Mouse (Mus musculus): ENCODE results near the gene Mcu.
A peak's percentile ranks its signal among the peaks of the same experiment; 100 is the strongest.

Gene Mcu

DNA sequence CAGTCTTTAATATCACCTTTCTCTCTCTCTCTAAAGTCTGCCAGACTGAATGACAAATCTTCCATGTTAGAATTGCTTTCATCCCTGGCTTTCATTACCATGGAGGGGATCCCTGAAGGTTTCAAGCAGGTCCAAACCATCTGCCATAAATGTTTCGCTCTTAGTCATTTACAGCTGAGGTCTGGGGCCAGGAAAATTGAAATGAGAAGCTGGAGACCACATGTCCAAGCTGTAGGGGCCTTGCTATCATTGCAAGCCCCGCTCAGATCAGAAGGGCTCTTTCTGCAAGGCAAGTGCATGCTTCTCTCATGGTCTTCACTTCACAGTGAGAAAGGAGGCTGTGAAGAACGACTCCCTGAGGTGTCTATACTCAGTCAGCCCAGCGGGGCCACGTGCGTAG, 132.2 kb downstream of the Mcu start:
- no peak for DNase-seq

DNA sequence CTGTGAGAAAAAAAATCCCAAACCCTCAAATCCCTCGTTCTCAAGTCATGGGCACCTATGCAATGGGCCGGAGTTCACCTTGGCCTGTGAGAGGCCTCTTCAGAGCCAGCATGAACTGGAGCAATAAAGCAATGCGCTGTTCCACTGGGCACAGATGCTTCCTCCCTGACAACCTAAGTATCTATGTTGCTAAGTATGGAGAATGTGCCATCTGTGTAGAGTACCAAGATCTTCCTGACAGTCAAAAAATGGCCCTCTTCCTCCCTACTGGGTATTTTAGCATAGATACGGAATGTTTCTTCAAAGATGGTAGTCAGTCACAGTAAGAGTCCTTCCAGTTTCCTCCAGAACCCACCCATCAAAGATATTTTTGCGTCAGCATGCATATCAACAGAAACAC, 135.1 kb downstream of the Mcu start:
- no peak for DNase-seq

DNA sequence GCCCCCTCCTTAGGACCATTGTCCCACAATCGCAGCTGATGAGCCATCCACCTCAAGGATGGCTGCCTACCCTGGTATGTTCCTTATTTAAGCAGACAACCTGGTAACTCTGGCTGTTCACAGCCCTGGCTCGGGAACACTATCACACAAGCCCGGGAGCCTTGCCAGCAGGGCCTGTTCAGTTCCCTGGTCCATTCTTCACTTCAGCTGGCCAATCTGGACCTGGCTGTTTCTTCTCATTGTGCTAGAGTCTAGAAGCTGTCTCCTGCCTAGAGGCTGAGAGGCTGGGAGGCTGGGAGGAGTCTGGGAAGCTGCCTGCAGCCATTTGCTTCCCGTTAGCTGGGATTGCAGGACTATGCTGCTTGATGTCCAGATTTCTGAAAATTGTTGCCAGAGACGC, 146.0 kb downstream of the Mcu start:
- peak; percentile 75 to 79 for DNase-seq

DNA sequence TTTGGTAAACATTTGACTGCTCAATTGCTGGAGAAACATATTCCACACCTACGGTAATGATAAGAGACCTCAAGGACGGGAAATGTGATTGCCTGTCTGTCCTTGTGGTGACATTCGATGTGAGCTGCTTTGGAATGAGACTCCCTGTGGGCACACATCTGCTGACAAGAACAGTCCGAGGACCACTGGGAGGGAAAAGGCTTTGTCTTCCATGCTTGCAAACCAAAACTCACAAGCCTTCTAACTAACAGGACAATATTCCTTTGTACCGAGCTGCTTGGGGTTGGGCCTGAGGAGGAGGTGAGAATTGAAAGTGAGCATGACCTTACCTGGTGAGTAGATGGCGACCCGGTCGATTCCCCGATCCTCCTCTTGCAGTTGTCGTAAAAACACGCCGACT, 149.2 kb downstream of the Mcu start:
- no peak for DNase-seq

DNA sequence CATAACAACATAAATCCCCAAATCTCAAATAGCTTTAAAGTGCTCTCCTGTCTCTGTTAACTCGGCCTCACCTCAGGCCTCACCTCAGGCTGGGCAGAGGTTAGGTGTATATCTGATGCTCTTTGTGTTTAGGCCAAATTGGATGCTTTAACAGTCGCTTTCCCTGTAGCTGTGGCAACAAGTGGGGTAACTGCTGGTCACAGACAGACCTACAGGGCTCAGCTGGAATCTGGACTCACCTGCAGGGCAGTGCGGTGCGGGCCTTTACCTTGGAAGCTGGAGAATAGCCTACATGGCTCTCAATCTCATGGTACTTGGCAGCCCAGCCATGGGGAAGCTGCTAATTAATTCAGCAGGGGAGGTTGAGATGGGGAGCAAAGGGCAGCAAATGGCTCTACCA, 149.9 kb downstream of the Mcu start:
- no peak for DNase-seq

DNA sequence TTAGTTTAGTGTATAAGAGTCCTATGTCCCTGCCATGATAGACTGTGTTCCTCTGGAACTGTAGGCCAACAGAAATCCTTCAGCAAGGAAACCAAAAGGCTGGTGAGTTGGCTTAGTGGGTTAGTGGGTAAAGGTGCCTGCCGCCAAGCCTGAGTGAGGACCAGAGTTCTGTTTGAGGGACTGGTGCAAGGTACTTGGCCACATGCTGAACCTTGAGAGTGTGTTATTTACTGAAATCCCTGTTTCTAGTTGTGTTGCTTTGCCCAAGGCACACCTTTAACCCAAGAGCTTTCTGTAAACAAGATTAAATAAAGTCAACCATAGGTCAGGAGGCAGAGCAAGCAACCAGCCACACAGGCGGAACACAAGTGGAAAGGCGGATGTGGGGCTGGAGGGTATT, 150.9 kb downstream of the Mcu start:
- no peak for DNase-seq

DNA sequence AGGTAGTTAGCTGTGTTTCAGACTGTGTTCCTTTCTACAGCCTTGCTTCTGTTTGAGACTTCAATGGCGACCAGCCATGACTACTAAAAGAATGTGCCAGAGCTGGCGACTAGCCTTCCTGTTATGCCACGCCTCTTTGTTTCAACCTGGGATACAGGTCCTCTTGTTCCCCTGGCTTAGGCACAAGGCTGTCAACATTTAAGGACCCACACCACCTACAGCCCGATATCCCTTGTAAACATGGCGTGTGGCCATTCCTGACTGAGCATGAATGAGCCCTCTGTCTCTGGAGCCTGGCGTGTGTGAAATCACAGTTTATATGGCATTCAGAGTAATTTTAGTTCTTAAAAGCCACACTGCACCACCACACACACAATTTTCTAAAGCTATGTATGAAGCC, 154.2 kb downstream of the Mcu start:
- no peak for DNase-seq

DNA sequence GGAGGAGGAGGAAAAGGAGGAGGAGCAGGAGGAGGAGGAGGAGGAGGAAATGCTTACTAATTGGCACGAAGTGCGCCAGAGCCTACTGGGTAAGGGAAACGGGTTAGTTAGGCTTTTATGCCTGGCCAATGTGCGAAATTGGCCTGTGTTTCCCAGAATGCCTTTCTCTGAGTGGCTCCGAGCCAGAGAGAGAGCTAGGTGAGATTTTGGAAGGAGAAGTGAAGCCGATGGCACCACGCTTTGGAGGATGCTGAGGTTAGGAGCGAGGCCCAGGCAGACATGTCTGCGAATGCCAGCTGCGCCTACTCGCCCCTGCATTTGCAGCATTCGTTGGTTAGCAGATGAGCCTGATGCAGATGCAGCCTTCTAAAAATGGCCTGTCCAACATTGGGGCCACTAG, 156.7 kb downstream of the Mcu start:
- peak; percentile 40 to 43 for DNase-seq

DNA sequence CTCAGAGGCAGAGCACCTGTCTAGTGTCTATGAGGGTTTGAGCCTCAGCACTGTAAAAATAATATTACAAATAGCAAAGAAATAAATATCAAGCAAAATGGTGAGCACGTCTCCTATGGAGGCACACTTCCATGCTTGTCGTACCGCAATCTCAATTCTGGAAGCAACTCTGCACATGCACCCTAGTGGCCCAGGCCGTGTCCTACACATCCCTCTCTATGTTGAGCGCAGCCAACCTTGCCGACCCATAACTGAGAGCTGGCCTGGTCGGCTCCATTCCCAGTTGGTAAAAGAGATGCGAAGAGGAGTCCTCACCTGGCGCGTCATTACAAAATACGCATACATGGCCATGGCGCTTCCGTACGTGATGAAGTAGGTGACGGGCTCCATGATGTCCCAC, 161.9 kb downstream of the Mcu start:
- DNase-seq, result no peak

DNA sequence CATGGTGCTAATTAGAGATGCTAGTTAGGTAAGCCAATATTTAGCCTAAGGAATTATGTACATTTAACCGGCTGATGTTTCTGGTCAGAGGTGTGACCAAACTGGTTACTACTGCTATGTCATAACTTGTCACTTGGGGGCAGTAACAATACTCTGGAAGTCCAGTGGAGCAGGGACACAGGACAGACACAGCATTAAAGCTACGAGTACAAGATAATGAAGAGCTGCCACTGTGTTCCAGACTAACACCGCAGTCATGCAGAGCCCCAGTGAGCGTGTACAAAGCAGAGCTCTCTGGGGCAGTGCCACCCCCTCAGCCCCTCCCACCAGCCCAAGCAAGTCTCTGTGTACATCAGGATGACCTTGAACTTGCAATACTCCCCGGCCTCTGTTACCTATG, 164.7 kb downstream of the Mcu start:
- peak in 1 of 2 experiments; percentile 29 for DNase-seq

DNA sequence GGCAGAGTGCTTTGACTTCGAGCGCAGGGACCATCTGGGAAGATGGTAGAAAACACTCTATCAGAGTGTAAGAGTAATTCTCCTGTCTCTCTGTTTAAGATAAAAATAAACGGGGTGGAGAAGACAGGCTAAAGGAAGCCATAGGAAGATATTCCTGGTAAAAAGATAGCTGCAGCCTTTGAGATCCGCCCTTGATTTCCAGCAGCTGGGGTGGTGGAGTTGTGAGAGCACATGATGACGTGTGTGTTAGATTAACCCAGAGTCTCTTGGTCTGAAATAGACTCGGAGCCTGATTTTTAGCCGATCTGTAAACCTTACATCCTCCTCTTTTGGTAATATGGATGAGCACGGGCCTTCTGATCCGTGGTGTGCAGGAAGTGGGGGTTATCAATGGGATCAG, 168.9 kb downstream of the Mcu start:
- DNase-seq, result no peak

DNA sequence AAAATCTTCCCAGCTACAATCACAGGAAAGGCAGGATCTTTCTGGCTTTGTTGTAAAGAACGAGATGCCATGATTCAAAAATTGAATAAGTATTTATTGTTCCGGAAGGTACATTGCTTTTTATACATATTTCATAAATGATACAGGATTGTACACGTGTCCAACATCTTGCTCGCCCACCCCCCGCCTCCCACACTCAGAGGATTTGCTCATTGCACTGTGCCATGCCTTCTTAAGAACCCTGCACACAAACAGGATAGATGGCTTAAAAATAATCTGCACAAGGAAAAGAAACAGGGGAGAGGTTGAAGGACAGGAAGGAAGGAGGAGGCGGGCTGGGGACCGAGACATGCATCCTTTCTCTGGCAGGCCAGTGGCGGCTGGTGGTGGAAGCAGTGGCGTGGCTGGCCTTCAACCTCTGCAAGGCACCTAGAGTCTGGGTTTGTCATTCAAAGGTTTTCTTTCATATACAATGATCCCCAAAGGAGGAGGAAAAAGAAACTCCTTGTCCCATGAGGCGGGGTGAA, 169.5 kb downstream of the Mcu start:
- no peak for DNase-seq

DNA sequence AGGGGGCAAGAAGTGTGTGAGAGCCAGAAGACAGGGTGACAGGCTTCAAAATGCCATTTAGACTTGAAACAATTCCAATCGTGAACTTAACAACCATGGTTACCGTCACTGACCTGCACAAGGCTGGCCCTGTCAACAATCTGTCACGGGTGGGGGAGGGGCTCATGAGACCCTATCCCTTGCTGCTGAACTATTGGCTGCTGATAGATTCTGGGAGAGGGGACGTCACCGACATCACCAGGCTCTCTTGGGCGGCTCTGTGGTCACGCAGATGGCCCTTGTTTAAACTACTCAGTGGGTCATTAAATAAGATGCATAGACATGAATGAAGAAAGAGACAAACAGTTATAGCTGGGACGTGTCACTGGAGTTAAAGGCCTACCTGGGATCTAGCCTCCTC, 171.9 kb downstream of the Mcu start:
- DNase-seq, result no peak

DNA sequence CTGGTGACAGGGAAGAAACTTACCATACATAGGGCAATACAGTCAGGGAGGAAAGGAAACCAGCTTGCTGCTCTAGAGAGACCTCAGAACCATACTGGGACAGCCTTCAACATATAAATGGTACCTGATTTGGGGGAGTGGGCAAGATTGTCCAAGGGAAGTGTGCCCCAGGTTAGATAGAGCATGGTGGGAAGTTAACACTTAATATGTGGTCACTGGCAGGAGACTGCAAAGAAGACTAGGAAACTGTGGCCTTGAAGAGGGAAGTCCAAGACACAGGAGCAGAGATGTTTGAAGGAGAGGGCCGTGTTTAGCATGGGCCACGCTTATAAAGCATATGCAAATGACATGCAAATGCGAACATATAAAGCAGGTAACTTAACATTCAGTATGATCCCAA, 172.4 kb downstream of the Mcu start:
- DNase-seq, result no peak

DNA sequence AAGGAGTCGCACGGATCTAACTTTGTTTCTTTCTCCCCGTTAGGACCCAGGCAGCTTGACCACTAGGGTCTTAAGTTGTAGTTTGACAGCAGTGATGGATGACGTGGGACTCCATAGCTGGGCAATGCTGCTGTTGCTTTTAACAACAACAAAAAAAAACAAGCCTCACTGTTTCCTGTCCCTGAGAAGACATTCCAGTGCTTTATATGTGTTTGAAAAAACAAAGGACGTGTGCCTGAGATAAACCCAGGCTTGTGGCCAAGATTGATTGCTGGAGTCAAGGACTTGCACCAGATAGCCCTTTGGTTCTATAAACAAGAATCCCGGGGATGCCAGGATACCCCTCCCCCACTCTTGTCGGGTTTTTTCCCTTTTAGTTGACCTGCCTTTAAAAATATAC, 173.3 kb downstream of the Mcu start:
- no peak for DNase-seq

DNA sequence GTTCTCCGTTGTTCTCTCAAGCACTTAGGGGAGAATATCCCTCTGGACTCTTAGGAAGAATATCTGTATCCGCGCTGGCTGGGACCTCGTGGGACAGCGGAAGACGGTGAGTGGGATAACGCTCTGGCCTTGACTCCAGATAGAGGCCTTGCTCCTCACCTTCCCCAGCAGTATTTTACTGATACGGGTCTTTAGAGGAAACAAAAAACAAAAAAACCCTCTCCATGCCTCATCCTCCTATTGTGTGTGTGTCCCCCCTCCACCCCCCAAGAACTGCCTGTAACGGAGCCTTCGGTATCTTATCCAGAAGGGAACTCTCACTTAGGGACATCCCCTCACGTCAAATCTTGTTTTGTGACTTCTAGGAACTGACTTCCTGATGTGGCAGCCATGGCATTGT, 174.8 kb downstream of the Mcu start, which contains the start of gene Oit3:
Gene Oit3 (minus strand): TSS at position 44 of the 400 bp plus-strand sequence.
- DNase-seq, result no peak

DNA sequence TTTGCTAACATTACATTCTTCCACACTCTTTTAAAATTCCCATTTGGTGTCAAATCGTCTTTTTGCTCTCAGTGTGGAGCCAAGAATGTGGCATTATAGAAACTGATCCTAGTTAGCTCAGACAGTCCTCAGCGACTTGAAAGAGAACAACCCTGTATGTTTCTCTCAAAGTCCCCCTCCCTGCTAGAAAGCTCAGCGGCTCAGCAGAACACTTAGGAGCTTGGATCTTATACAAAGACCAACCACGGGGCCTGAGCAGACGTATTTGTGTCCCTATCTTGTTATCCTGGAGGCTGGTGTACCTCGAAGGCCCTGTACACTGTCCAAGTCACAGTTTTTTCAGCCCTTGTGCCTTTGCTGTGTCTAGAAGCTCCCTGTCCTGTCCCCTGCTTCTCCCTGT, 176.3 kb downstream of the Mcu start:
- DNase-seq, result no peak

DNA sequence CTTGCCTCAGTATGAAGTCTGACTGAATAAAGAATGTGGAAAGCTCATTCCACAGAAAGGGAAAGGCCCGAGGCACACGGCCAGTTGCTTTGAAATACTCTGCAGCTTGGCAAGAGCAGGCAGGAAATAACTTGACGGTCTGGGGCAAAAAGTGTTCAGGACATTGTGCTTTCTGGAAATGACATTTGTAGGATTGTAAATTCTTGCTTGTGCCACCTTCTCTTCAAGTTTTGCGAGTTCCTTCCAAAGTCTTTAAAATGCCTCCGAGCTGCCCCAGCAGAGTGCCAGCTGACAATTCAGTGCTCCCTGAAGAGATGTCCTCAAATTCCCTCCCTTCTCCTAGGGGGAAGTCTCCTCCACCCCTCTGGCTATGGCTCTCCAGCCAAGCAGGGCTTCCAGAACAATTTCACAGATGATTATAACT, 177.0 kb downstream of the Mcu start:
- DNase-seq, result no peak

DNA sequence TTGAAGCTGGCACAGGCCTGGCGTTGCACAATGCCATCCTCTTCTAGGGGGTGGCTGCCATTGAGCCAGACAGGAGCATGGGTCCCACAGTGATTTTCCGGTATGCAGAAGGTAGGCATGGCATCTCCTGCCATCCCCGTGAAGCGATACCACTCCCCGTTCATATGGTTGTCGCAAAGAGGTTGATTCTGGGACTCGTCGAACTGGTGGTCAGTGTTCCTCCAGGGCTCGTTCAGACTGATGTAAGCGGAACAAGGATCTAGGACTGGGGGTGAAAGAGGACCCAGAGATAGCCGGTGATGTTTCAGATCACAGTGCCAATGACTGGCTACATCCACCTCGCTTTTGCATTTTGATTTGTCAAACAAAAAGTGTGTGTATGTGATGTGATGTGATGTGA, 177.8 kb downstream of the Mcu start:
- no peak for DNase-seq

DNA sequence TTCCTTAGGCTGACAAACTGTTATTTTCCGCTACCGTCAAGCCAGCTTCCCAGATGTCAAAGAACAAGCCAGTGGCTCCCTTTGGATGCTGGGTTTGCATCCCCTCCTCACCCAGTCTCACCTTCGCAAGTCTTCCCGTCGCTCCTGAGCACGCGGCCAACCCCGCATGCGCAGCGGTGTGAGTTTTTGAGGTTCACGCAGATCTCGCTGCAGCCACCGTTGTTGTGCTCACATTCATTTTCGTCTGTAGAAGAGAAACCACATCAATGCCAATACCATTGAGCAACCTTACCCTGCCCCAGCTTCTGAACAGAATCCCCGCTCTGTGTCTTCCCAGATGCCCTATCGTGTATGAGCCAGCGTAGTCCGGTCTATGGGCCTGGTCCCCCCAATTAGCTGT, 180.7 kb downstream of the Mcu start:
- no peak for DNase-seq

DNA sequence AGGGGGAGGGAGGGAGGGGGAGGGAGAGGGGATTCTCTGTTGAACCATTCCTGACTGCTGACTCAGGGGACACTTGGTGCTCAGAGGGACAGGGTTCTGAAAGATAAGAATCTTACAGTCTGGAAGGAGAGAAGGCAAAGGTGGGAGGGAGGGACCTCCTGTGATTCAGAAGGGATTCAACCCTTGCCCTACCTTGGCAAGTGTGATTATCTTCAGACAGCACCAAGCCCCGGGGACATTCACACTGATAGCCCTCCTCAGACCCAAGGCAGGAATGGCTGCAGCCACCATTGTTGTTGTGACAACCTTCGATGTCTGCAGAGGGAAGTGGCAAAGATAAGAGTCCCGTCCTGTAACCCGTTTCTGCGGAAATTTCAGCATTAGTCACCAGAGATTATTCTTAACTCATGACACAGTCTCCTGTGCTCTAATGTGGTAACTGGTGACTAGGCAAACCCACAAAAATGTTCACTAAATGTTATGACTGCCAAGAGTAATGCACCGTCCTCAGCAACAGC, 185.7 kb downstream of the Mcu start:
- DNase-seq, result no peak

DNA sequence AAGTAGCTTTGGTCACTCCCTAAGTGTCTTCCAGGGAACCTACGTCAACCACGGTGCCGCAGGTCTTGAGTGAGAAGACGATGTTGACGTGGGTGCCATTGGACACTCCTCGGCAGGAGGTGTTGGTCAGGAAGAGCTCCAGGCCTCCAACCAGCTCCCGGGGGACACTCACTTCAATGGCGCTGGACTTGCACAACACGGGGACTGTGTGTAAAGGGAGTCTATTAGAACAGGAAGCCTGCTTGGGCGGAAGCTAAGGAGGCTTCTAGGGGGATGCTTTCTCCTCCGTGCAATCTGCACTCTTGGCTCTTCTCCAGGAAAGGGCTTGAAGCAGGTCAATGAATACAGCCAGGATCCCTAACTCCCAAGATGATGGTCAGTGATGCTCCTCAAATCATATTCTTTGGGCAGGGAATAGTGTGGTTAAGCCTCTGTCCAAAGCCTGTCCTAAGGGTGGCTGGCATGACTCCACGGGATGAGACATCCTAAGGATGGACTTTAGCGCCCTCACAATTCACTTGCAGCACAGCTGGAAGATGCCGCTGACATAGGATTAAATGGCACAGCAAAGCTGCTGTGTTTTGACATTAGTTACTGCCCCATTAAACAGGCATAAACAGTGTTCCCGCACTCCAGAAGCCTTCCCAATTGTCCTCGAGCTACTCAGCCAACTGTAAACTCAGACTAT, 186.9 kb downstream of the Mcu start:
- DNase-seq, result no peak

DNA sequence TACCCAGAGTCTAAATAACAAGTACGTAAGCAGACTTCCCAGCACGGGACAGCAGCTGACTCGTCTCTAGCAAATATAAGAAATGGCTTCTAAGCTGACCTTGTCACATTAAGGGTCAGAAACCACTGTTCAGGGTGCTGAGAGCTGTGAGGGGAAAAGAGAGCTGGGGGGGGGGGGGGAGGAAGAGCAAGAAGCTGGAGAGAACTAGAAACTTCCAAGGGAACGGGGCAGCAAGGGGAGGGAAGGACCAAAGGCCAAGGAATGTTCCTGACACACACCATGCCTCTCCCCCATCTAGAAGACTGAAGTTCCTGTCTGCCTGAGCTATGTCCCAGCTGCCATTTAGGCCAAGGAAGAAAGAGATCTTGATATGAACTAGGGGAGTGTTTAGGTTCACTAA, 190.1 kb downstream of the Mcu start:
- DNase-seq, result no peak

DNA sequence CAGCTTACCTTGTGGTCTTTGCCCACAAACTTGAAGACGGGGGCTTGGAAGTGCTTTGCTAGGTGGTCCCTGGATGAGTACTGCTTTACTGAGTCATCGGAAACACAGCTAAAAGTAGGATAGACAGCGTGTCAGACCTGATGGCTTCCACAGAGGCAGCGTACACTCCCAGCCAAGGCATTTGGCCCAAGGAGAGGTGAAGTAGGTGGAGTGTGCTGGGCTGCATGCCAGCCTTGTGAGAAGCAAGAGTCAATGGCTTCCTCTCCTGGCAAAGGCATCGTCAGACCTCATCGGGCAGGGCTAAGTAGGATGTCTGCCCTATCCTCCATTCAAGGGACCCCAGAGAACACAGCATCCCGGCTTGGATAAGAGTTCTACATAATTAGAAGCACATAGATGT, 191.1 kb downstream of the Mcu start:
- peak; percentile 68 to 70 for DNase-seq

DNA sequence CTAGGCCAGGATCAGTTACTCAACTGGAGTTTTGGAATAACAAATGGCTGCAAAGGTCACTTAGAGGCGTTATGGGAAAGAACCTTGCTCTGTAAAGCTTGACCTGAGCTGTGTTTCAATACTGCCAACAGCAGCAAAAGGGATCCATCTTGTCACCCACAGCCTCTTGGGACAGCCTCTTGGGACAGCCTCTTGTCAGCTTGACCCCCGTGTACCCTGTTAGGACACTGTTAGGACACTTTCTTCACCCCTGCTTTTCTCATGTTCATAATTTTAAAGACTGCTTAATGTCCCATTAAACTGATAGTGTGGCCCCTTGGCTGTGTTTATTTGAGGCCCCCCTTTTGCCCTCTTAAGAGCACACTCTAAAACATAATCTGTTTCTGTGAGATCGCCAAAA, 192.0 kb downstream of the Mcu start:
- DNase-seq, result no peak
